Mouse (Mus musculus): ENCODE results near the gene Kmt2d.

DNA sequence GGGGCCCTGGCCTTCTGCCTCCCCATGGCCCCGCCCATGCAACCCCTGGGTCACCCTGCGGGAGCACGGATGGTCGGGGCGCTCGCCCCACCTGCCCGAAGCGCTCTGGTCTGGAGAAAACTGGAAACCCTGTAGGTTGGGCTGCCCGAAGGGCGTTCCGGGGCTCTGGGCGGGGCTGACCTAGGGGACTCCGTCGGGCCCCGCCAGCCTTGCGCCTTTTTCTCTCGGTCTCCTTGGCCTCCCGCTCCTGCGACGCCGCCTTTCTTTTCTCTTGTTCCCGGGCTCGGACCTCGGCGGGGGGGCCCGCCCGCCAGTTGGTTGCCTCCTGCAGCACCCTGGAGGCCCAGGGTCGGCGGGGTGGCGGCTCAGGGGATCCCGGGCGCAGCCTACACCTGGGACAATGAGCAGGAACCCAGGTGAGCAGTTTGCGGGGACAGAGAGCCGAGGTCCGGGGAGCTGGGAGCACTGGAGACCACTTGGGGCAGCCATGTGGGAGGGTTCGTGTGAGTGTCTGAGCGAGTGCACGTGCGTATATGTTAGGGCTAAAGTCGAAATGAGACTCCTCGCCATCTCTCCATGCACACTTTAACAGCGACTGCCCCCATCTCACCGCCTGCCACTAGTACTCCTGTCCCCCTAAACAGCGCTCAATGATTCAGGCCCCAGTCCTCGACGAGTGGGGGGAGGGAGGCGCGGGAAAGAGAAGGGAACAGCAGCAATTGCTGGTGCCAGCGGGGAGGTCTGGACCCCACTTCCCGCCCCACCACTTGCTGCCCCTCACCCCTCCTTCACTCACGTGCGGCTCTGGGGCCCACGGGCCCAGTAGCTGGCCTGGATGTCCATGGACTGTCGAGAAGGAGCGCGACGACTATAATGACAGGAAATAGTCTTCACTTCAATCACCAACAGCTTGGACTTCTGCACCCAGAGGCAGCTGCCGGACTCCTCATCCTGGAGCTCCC is 63.9 kb downstream of the Kmt2d start:
- no peak for TF ChIP-seq CTCF (IDR thresholded peaks at IDR 0.05; ENCODE audit: low read depth)
- TF ChIP-seq EP300 (IDR thresholded peaks at IDR 0.05; ENCODE audit: low read depth), result no peak
